Mouse (Mus musculus): Measurements from ENCODE around the gene Hist1h2be.

- TF ChIP-seq EP300 (IDR thresholded peaks at IDR 0.05): no peak
- no peak for TF ChIP-seq CTCF (IDR thresholded peaks at IDR 0.05)
Measured at GRCm38 (mm10) chr13:23586940-23587225, 34.0 kb downstream of the Hist1h2be start.
